Mouse (Mus musculus) monocyte, adult 2 months (primary cell): ENCODE results near the gene Ank2.
A peak's percentile ranks its signal among the peaks of the same experiment; 100 is the strongest.
"Not testable (repeated sequence)": the region's sequence is repeated elsewhere in the genome, so short reads cannot be mapped to it uniquely, and the experiment has no call there.

Experiments
- DNase-seq, 2 experiments: peaks; one replicate each; pipeline ENCODE4 v3.0.0; 2022; ENCODE audit warnings: low spot score in 2 of 2, low read depth in 1 of 2

Gene Ank2

DNA sequence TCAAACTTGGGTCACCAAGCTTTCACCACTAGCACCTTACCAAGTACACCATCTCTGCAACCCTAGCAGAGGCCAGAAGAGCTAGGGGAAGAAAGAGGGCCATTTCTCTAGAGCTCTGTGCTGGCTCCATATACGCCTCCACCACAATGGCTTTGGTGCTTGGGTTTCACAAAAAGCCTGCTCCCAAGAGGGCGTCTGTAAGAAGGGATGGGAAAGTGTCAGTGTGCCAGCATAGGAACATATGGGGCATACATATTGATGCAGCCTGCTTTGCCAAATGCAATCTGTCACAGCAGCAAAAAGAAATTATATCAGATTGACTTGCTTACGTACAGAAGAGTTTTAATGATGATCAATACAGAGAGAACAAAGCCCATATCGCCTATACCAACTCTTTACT lies 82.2 kb downstream of the Ank2 start:
- no peak for DNase-seq

DNA sequence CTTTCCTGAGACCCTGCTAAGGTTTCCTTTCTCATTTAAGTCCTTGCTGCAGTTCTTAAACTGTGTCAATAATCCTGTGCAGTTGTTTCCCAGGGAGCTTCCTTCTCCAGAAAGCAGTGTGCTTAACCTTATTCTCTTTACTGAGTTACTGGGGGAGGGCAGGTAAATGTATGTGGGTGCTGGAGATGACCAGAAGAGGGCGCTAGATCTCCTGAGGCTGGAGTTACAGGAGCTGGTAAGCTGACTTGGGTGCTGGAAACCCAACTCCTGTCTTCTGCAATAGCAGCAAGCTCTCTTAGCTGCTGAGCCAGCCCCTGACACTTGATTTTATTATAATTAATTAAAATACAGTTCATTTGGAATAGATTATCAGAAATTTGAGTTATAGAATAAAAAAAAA lies 84.7 kb downstream of the Ank2 start:
- no peak for DNase-seq

DNA sequence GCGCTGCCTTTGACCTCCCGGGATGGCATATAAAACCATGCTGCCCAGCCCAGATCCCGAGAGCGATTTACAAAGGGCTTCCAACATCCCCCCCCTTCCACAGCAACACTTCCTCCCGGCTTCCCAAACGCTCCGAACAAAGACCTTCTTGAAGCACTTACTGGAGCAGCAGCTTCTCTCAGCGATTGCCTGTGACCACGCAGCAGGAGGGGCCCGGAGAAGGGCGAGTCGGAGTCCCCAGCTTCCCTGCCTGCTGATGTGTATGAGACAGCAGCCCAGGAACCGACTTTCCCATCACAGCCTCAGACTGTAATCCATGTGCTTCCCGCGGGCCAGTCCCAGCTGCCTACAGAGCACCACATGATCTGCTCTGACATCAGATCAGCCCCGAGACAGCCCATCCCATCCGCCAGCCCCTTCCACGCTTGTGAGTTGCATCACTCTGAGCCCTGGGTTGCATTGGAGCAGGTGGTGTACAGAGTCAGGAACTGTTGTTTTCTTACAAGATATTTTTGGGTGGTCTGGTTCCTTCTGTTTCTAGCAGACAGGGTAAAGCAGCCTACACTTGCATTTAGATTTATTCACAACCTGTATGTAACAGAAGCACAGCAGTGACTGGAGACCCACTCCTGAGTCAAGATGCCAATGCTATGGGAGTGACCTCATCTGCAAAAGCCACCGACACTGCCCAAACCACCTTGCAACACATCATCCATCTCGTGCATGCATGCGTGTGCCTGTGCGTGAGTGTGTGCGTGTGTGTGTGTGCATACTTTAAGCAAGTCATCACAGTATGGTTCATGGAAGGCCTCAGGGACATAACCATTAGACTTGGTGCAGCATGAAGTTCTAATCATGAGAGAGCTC lies 90.2 kb downstream of the Ank2 start:
- DNase-seq = peak; percentile 12 to 15

DNA sequence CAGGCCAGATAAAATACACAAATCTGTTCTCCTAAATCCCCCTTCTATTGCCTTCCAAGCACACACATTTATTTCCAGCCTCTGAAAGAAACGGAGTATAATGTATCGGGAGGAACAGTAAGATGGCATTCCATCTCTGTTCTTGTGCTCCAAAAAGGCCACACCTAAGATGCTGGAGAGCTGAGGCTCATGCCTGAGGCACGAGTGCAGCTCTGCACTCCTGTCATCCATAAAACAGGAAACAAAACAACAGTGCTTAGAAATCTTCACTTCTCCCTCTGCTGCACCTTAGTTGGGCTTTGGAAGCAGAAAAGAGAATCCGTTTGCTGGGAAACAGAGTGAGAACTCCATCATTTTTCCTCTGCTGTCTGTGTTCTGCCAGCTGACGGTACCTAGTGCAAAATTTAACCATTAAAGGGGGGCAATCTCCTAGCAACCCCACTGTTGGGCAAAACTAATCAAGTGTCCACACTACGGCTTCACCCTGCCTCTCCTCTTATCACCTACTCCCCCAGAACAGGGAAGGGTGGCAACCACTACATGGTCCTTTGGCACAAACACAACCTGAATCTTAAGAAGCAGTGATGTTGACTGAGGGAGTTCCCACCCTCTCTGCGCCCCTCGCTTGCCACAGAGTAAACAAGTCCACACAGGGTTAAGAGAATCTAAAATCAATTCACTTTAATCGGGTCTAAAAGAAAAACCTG lies 91.1 kb downstream of the Ank2 start:
- DNase-seq = no peak

DNA sequence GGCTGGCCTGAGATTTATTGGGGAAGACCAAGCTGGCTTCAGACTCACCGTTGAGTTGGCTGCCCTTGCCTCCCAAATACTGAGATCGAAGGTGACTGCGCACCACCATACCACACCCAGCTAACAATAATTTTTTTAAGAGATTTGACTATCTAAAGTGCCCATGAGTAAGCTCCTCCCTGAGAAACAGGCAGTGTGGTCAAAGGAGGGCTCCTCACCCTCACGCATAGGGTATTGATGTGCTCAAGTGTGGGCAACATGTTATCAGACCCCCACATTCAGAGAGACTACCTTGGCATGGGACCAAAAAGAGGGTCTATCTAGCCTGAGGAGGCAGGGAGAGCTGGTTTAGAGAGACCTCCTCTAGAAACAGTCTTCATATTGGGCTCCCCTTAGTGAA lies 92.3 kb downstream of the Ank2 start:
- no peak for DNase-seq

DNA sequence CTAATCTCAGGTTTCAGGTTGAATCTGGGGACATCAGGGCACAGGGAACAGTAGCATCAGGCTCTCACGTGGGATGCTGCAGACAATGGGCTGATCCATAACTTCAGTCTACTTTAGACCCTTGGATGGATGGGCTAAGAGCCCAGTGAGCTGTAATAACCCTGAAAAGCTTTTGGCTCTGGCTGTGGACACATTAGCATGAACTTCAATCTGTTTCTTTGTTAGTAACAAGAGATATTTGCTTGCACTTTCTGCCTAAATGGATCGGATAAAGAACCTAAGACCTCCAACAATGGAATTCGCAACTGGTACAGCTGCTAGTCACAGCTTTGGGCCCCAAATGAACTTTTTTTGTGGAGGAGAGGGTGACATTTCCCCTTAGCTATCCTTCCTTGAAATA lies 94.8 kb downstream of the Ank2 start:
- DNase-seq = no peak

DNA sequence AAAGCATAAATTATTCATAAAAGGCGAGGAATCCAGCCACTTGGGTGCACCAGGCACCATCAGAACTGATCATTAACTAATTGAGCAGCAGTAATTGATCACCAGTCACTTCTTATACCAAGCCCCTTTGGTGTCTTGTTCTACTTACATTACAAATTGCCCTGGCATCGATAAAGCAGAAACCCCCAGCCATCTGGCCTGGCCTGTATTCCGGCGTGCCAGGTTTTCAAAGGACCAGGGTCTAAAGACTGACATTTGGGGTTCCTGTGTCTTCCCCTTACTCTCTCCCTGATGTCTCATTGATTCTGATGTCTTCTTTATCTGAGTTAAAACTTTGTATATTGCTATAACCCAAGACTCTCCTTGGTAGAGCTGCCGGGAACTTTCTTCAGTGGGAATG lies 98.2 kb downstream of the Ank2 start:
- DNase-seq = no peak

DNA sequence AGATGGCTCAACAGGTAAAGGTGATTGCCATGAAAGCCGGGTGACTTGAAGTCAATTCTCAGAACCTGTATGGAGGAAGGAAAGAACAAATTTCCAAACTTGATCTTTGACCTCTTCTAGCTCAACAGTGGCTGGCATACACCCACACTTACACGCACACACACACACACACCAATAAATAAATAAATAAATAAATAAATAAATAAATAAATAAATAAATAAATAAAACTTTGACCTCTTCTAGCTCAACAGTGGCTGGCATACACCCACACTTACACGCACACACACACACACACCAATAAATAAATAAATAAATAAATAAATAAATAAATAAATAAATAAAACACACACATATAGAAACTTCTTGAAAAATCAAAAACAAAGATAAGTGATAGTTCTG lies 98.7 kb downstream of the Ank2 start:
- not testable (repeated sequence) for DNase-seq

DNA sequence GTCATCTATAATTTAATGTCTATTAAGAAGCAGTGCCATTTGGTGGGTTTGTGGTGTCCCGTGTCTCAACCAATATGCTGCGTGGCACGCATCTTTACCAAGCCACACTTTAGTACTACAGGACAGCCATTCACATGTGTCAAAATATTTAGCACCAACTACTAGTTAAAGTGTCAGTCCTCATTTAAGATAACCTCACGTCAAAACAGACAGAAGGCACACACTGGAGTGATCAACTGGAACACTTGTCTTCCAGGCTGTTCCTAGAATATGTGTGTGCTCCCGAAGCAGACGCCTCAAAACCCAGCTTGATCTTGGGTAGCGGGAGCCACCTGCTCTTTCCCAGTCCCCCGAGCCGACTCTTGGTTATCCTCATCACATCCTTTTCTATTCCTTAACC lies 101.4 kb downstream of the Ank2 start:
- DNase-seq = no peak

DNA sequence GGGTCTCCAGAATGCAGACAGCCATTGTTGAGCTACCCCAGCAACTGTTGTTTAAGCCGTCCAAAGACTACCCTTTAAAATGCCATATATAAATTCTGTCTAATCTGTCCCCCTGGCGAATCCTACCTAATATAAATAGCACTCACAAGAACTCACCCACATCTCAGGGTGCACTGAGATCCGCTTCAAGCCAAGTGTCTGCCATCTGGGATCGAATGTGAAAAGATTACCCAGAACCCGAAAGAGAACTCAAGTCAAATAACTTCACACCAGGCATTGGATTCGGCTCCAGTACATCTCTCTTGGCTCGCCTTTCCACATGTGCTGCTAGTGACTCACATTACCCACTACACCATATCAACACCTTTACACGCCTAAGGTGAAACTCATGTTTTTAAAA lies 103.9 kb downstream of the Ank2 start:
- DNase-seq = no peak

DNA sequence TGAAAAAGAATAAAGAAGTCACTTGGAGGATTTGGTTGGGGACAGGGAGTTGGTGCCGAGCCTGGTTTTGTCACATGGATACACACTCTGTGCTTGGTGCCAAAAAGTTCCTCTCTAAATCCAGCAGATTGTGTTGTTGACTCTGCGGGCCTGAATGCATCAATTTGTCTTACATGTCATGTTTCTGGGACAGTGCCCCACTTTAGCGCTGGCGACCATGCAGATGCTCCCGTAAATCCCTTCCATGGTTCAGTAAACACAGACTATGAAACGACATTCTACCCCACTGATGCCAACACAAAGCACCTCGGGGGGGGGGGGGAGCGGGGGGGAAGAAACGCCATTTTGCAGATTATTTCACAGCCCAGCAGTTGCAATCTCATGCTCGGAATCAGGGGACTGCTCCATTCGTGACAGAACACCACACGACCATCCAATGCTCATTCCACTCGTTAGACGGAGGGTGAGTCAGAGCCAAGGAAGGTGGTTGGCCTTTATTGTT lies 112.1 kb downstream of the Ank2 start:
- DNase-seq = no peak

DNA sequence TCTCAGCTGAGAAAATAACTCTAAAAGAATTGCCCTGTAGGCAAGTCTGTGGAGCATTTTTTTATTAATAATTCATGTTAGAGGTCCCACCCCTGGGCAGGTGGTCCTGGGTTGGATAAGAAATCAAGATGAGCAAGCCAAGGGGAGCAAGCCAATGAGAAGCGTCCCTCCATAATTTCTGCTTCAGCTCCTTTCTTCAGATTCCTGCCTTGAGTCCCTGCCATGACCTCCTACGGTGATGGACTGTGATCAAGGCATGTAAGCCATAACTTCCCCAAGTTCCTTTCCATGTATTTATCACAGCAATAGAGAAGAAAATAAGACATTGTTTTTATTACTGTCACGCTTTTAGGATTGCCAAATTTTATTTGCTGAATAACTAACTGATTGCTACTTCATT lies 115.9 kb downstream of the Ank2 start:
- no peak for DNase-seq

DNA sequence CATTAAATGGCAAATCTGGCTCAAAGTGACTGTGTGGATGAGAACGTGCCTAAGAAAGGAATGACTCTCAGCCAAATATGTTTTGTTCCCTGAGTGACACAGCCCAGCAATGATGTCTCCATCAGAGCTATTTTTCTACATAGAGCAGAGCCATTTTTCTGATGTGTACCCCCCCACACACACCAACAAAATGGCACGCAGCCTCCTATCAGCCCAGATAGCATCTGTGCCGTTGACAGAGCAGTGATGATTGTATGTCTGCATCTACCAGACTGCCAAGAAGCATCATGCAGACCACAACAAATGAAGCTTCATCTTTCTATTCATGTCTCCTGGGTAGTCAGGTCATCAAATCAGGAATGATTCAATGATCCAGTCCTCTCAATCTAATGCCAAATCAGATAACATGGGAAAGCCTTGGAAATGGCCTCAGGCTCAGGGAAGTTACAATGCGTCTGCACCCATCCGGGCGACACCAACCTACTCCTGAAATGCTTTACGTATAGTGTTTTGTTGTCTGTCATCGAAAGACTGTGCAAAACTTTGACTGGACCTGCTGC lies 122.2 kb downstream of the Ank2 start:
- no peak for DNase-seq

DNA sequence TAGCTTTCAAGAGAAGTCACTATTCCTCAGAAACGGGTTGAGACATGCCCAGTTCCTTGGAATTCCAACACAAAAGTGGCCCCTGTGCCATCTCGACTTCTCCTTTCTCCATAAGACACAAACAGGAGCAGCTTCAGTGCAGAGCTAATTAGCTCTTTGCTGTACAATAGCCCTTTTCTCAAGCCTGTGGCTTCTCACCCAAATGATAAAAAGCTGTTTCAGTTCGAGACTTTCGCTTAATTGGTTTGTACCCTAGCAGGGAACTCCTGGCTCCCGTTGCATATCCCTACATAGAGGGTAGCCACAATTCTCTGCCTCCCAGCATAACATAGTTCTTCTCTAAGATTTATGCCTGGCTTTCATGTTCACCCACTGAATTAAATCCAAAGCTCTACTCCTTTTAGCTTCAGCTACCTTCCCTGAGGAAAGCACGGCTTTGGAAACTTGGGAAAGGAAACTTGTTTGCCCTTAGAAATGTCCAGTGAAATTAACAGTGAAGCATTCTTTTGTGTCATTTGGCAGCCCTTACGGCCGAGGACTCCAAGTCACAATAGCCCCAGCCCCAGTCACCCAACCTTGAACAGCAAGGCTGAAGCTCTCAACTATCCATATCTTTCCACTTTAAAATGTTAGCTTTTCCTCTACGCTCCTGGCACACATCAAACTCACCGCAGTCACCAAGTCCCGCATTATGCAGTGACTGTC lies 123.0 kb downstream of the Ank2 start:
- no peak for DNase-seq

DNA sequence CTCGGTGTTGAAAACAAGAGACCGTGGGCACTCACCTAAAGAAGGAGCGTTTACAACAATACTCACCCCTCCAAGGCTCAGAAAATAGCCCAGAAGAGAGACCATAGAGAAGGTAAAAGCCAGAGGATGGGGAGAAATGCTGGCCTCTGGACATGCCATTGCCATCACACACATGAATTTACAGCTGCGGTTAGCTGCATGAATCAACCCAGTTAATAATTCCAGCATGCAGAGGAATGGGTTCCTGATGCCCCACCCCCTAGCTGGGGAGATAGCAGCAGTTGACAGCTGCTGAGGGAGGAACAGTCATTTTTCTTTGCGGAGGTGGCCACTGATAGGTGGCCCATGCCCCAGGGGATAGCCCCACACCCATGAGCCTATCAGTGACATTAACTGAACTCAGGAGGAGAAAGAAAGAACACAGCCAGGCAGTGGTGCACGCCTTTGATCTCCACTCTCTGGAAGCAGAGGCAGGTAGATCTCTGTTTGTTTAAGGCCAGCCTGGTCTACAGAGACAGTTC lies 124.9 kb downstream of the Ank2 start:
- no peak for DNase-seq

DNA sequence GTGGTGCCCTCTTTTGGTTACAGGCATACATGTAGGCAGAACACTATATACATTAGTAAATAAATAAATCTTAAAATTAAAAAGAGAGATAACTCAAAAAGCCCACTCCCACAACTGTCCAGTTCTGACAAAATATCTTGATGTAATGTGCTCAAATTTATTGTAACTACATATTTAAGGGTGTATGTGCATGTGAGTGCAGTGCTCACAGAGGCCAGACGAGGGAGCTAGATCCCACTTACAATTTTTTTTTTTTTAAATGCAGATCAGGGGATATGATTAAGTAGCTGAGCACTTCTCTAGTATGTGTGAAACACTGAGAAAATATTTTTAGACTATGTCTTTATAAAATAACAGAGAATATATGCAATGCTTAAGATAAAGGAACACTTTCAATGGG lies 127.4 kb downstream of the Ank2 start:
- no peak for DNase-seq

DNA sequence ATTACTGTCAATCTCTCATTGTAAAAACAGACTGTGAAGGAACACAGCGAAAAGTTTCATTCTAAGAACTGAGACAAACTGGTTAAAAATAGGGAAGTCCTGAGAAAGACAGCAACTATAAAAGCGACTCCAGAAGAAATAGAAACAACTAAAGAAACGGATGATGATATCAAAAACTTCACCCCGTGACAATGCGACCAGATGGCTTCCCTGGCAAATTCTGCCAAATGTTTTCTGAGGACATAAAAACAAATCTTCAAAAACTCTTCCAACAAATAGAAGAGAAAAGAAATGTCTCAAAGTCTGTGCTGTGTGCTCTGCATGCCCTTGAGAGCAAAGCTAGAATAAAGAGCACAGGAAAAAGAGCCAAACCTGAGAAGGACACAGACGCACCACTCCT lies 129.6 kb downstream of the Ank2 start:
- DNase-seq = no peak

DNA sequence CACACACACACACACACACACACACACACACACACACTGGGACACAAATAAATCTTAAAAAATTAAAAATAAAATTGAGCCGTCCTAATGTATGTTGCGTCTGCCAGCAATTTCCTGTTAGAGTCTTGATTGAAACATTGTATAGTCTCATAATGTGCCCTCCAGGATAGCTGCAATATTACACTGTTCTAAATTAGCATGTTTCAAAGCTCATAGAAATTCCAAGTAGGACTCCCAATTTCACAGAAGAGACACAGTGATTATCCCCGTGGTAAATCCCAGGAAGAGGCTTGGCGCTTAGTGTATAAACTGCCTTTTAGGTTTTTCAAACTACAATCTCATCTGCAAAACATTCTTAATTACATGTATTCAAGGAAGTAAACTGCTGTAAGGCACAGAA lies 131.7 kb downstream of the Ank2 start:
- no peak for DNase-seq

DNA sequence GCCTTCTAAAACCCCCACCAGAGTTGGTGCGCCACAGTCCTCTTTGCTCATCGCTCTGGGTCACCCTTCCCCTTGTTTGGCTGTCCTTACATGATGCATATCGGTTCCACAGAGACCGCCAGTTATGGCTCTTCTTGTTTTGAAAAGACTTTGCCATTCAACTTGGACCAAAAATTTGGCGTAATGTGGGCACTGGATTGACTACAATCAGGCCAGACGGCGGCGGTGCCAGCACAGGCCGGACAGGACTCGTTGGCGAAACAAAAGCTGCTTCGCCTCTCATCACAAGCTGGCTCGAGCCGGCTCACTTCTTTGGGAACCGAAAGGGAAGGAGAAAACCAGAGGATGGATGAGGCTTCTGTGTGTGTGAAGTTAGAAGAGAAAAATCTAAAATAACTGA lies 135.6 kb downstream of the Ank2 start:
- DNase-seq = no peak

DNA sequence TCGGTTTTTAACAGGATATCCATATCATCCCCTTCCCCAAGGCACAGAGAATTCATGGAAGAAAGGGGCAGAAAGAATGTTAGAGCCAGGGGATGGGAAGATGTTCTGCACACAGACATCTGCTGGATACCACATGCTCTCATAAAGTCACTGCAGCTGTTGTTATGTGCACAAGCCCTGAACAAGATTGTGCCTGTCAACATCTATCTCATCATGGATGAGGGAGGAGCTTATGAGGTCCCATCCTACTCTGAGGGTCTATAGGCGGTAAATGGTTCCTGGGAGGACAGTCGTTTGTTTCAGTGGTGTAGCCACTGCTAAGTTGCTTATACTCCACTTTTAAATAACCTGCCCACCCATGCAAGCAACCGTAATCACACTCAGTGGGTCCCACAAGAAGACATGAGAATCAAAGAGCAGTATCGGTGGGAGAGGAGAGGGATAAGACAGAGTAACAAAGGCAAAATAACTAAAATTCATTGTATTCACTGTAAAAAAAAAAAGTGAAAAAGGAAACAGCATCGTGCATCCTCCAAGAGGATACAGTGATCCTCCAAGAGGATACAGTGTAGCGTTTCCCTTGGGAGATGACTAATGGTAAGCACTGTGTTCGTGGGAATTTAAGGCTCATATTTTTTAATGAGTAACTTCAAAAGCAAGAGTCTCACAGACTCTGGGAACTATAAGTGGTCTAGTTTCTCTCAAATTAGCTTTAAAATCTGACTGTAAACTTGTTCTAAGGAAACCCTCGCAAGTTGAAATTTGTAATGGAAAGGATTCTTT lies 136.3 kb downstream of the Ank2 start:
- DNase-seq = no peak

DNA sequence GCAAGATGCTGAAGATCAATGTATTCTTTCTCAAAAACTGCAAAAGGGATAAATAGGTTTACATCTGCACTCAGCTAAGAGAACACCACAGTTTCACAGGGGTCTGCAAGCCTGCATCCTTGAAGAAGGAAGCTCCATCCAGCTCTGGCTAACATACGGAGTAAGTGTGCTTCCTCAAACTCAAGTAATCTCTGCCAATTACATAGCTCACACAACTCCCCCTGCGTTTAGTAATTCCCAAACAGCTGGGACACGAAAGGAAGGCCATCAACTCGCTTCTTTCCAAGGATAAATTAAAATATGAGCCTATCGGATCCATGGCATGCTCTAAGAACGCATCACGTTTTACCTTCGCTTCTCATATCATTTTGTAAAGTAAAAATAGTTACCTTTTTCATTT lies 137.3 kb downstream of the Ank2 start:
- no peak for DNase-seq
